Mouse (Mus musculus): ENCODE data around the gene Tbc1d12.
A peak's percentile ranks its signal among the peaks of the same experiment; 100 is the strongest.
"Not testable (repeated sequence)": the region's sequence is repeated elsewhere in the genome, so short reads cannot be mapped to it uniquely, and the experiment has no call there.

Tbc1d12 gene

GRCm38 (mm10) chr19:38836438-38837170 is at the start of gene Tbc1d12:
Tbc1d12 (plus strand) TSS chr19:38836579.
- peak; percentile 58 to 87 for DNase-seq (ENCODE audit: low spot score in 2 of 2)

- no peak for DNase-seq (ENCODE audit: low spot score in 2 of 2)
Measured at GRCm38 (mm10) chr19:38787756-38788155, 48.6 kb upstream of the Tbc1d12 start.

- DNase-seq (ENCODE audit: low spot score in 2 of 2): no peak
Measured at GRCm38 (mm10) chr19:38793563-38794045, 42.8 kb upstream of the Tbc1d12 start.

- no peak for DNase-seq (ENCODE audit: low spot score in 2 of 2)
Measured at GRCm38 (mm10) chr19:38796546-38796945, 39.8 kb upstream of the Tbc1d12 start.

- DNase-seq (ENCODE audit: low spot score in 2 of 2): peak in 1 of 2 experiments; percentile 54
Measured at GRCm38 (mm10) chr19:38798291-38798690, 38.1 kb upstream of the Tbc1d12 start.

GRCm38 (mm10) chr19:38798801-38799200 is 37.6 kb upstream of the Tbc1d12 start:
- DNase-seq (ENCODE audit: low spot score in 2 of 2): peak in 1 of 2 experiments; percentile 27

GRCm38 (mm10) chr19:38818191-38818590 is 18.2 kb upstream of the Tbc1d12 start:
- DNase-seq (ENCODE audit: low spot score in 2 of 2): no peak

- peak; percentile 58 to 94 for DNase-seq (ENCODE audit: low spot score in 2 of 2)
Measured at GRCm38 (mm10) chr19:38818766-38819426, 17.5 kb upstream of the Tbc1d12 start, which contains the start of gene Noc3l. Noc3l (minus strand) TSS chr19:38819237.

GRCm38 (mm10) chr19:38819427-38819802 is 17.0 kb upstream of the Tbc1d12 start:
- DNase-seq (ENCODE audit: low spot score in 2 of 2): no peak

GRCm38 (mm10) chr19:38820186-38820804 is 16.1 kb upstream of the Tbc1d12 start:
- no peak for DNase-seq (ENCODE audit: low spot score in 2 of 2)

GRCm38 (mm10) chr19:38833224-38833623 is 3.2 kb upstream of the Tbc1d12 start:
- no peak for DNase-seq (ENCODE audit: low spot score in 2 of 2)

- DNase-seq (ENCODE audit: low spot score in 2 of 2): no peak
Measured at GRCm38 (mm10) chr19:38836084-38836437, 318 bp upstream of the Tbc1d12 start.

- DNase-seq (ENCODE audit: low spot score in 2 of 2): peak in 1 of 2 experiments; percentile 22
Measured at GRCm38 (mm10) chr19:38837171-38837641, 827 bp downstream of the Tbc1d12 start.

- no peak for DNase-seq (ENCODE audit: low spot score in 2 of 2)
Measured at GRCm38 (mm10) chr19:38844817-38845216, 8.4 kb downstream of the Tbc1d12 start.

GRCm38 (mm10) chr19:38846373-38846772 is 10.0 kb downstream of the Tbc1d12 start:
- DNase-seq (ENCODE audit: low spot score in 2 of 2): no peak

- no peak for DNase-seq (ENCODE audit: low spot score in 2 of 2)
Measured at GRCm38 (mm10) chr19:38858224-38858623, 21.8 kb downstream of the Tbc1d12 start.

GRCm38 (mm10) chr19:38862523-38862922 is 26.1 kb downstream of the Tbc1d12 start:
- DNase-seq (ENCODE audit: low spot score in 2 of 2): no peak

- DNase-seq (ENCODE audit: low spot score in 2 of 2): not testable (repeated sequence)
Measured at GRCm38 (mm10) chr19:38874825-38875224, 38.4 kb downstream of the Tbc1d12 start.

- DNase-seq (ENCODE audit: low spot score in 2 of 2): no peak
Measured at GRCm38 (mm10) chr19:38880300-38880699, 43.9 kb downstream of the Tbc1d12 start.

- DNase-seq (ENCODE audit: low spot score in 2 of 2): no peak
Measured at GRCm38 (mm10) chr19:38901146-38902135, 65.1 kb downstream of the Tbc1d12 start.

GRCm38 (mm10) chr19:38902501-38902900 is 66.1 kb downstream of the Tbc1d12 start:
- DNase-seq (ENCODE audit: low spot score in 2 of 2): no peak
